Mouse (Mus musculus) kidney, embryonic 15.5 days (tissue): Measurements from ENCODE around the gene Thy1. TPM values are rescaled to one million over a fixed set of nuclear protein-coding genes. Genes with fewer than 3 reads are reported as not detected.

ENCODE experiments used
- ATAC-seq: fragments of 200-750 bp; cut with Nextera tagmentation; replicated peaks from 2 replicates; pipeline ENCODE4 v1.8.0; 2017; ENCODE audit warnings: moderate TSS enrichment; ENCODE audit not compliant: low FRiP score
- H3K27ac ChIP-seq: fragments of 300-500 bp; sonication (generic); 2 replicates; pipeline ENCODE4 v1.5.1; 2015; ENCODE audit warnings: mild to moderate bottlenecking, inconsistent platforms
- H3K27me3 ChIP-seq: fragments of 300-500 bp; sonication (generic); 2 replicates; pipeline ENCODE4 v1.6.1; 2015; ENCODE audit warnings: inconsistent platforms
- H3K36me3 ChIP-seq: fragments of 300-500 bp; sonication (generic); 2 replicates; pipeline ENCODE4 v1.6.1; 2015; ENCODE audit warnings: inconsistent platforms
- H3K4me1 ChIP-seq: fragments of 300-500 bp; sonication (generic); 2 replicates; pipeline ENCODE4 v1.6.1; 2015; ENCODE audit warnings: inconsistent platforms
- H3K4me2 ChIP-seq: fragments of 300-500 bp; sonication (generic); 2 replicates; pipeline ENCODE4 v1.6.1; 2015; ENCODE audit warnings: moderate library complexity, mild to moderate bottlenecking, inconsistent platforms
- H3K4me3 ChIP-seq: fragments of 300-500 bp; sonication (generic); replicated peaks from 2 replicates; pipeline ENCODE4 v1.5.1; 2015; ENCODE audit warnings: mild to moderate bottlenecking, inconsistent platforms
- H3K9ac ChIP-seq: fragments of 300-500 bp; sonication (generic); 2 replicates; pipeline ENCODE4 v1.6.1; 2015; ENCODE audit warnings: mild to moderate bottlenecking, inconsistent platforms
- H3K9me3 ChIP-seq: fragments of 300-500 bp; sonication (generic); replicated peaks from 2 replicates; pipeline ENCODE4 v1.6.1; 2016; ENCODE audit warnings: inconsistent platforms
- WGBS: fragments of 180-500 bp; shearing (Covaris S2); methylation state at CpG from one replicate; pipeline ENCODE4 v1.1.7; 2015; ENCODE audit warnings: mixed read lengths; 5-methylcytosine and 5-hydroxymethylcytosine counted together
- polyA plus RNA-seq: library from polyadenylated mRNA; unstranded; fragments of >200 nt; fragmentation: Nextera tagmentation; extraction: Ambion mirVana; gene quantifications from 2 replicates; pipeline ENCODE4 v1.2.1, GENCODE M21; 2015

Gene Thy1
- polyA plus RNA-seq, 1 experiment from 2014 or later, result 9.6 TPM

DNA sequence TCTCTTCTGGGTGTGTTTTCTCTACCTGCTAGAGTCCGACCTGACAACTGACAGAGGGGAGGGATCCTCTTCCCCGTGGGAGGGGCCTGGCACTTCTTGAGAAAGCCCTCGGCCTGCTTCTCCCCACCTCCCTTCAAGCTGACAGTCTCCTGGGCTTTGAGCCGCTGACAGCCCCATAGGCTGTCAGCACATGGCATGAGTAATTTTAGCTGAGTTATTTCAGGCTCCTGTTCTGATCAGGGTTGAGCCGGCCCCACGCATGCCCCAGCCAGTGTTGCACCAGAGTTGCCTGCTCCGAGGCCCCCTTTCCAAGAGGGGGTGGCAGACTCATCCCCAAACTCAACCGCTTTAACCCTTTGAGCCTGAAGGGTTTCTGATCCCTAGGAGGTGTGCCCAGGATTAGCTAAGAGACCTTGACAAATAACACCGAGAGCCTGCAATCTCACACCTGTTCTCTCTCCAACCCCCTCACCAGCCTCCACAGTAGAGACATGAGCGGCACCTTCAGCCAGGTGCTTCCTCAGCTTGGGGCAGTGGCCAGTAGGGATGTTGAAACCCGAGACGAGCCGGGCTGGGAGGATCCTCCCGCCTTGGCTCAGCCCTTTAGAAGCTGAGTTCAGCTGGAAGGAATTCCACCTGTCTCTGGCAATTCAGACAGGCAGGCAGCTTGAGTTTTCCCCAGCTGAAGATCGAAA lies 44.7 kb downstream of the Thy1 start:
- Histone ChIP-seq H3K4me3 (0 out of 2 replicates have a peak overlapping the region, but pooled peaks have one; percentile 7), H3K27ac (peak overlapping the region; percentile 54), H3K9me3 (no peaks in the 10 kb centered on the region), H3K27me3 (peaks cover 13% of the 10 kb centered on the region), H3K4me1 (peaks cover 72% of the 10 kb centered on the region), H3K4me2 (peak overlapping the region; percentile 99), H3K9ac (peak overlapping the region; percentile 0; the same call in 1 of the 2 replicates), H3K36me3 (peaks cover 24% of the 10 kb centered on the region)
- 10% methylated on average over 15 of the region's 15 CpGs for WGBS
- no peak for ATAC-seq

DNA sequence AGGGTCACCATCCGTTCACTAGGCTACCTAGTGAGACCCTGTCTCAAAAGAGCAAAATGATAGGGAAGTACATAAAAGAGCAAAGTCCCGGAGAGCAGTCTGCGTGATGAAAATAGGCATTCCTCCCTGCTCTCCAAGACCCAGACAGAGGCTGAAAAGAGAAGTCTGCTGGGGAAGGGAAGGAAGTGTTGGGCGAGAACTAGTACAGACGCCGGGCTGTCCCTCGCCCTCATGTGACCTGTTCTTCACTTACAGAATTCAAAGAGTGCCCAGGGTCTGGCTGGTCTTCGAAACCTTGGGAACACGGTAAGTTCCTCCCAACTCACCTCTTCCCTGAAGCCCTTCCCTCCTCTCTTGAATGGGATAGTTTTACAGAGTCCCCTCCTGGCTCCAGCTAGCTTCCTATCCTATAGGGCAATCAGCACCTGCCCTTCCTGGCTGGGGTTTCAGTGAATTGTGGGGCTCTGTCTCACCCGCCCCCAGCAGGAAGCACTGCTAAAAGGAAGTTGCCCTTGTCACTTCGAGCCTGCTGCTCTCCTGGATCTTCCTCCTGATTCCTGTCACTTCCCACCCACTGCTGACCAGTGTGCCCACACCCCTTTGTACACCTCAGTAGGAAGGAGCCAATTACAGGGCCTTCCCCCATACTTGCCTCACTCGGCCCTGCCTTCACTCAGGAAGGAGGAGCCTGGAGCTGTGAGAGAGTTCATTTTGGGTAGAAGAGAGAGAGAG lies 45.9 kb downstream of the Thy1 start:
- H3K4me3 ChIP-seq, result no peak overlapping the region
- H3K4me1 ChIP-seq, result peaks cover 63% of the 10 kb centered on the region
- H3K4me2 ChIP-seq, result 0 out of 2 replicates have a peak overlapping the region, but pooled peaks have one; percentile 9
- peaks cover 10% of the 10 kb centered on the region for H3K27me3 ChIP-seq
- H3K9ac ChIP-seq, result no peak overlapping the region
- H3K36me3 ChIP-seq, result peaks cover 30% of the 10 kb centered on the region
- no peak for ATAC-seq
- H3K9me3 ChIP-seq, result no peaks in the 10 kb centered on the region
- WGBS, result 53% methylated on average over 12 of the region's 12 CpGs
- no peak overlapping the region for H3K27ac ChIP-seq

DNA sequence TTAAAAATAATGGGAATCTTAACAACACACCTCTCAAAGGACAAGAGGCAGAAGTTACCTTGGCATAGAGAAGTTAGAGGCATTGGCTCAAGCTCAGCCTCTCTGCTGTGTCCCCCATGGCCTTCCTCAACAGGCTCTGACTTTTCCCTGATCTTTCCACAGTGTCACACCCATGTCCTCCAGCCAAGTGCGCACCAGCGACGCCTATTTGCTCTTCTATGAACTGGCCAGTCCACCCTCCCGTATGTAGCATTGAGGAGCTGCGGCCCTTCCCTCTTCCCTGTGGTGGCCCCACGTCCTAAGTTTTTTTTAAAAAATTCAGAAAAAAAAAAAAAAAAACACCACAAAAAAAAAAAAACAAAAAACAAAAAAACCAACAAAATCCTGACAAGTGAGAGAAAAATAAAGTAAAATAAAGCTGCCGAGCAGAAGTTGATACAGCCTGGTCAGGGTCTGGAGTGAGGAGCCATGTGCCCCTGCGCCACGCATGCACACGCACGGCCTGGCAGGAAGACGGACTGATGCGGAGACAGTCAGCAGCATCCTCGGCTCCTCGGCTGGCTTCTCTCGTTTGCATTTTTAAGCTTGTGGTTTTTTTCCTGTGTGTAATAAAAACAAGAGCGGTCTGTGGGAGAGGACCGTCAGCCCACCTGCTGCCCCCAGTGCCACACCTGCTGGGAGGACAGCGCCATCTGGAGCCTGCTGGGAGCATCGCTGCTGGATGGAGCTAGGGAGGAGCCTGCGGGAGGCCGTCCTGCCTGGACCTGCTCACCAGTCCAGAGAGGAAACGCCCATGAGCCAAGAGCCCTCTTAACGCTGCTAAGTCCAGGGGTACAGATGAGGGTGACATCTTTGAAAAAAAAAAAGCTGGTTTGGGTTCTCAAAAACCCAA lies 50.7 kb downstream of the Thy1 start:
- no peak overlapping the region for H3K27ac ChIP-seq
- H3K36me3 ChIP-seq, result peaks cover 33% of the 10 kb centered on the region
- no peaks in the 10 kb centered on the region for H3K27me3 ChIP-seq
- H3K4me1 ChIP-seq, result peaks cover 27% of the 10 kb centered on the region
- WGBS, result 32% methylated on average over 24 of the region's 24 CpGs
- ATAC-seq, result peak; percentile 69
- H3K4me2 ChIP-seq, result peak overlapping the region; percentile 24; the same call in 1 of the 2 replicates
- no peak overlapping the region for H3K9ac ChIP-seq
- no peak overlapping the region for H3K4me3 ChIP-seq
- no peaks in the 10 kb centered on the region for H3K9me3 ChIP-seq

DNA sequence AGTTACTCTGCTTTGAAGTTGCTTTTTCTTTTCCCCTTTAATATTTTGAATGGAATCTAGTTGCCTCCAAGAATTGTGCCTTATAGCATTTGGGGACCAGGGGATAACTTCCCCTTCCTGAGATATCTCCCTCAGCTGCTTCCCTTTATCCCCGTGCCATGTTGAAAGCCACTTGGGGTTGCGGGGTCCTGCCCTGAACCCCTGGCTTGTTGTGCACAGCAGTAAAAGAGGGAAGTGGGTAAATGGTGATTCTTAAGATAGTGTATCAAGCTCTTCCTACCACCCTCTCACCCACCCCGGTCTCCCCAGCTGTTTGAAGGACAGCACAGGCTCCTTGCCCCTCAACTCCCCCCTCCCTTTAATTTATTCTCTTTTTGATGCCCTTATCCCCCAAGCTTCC lies 51.6 kb downstream of the Thy1 start:
- no peaks in the 10 kb centered on the region for H3K9me3 ChIP-seq
- 84% methylated on average over 3 of the region's 3 CpGs for WGBS

DNA sequence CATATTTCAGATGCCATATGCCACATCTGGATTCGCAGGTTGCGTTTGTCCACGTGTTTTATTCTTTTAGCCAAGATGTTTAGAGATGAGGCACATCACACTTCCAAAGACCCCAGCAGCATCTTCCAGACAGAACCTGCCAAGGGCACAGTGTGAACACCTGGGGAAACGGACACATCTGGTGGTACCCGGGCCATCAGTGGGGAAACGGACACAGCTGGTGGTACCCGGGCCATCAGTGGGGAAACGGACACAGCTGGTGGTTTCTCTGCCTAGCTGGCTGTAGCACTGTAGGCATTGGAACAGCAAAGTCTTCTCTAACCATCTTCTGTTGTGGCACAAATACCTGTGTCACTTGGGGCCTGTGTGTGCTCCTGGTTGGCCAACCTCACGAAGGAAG lies 52.6 kb downstream of the Thy1 start:
- no peak overlapping the region for H3K9ac ChIP-seq

More for the DNA sequence above, 51.6 kb downstream of the Thy1 start:
- Histone ChIP-seq H3K27ac (no peak overlapping the region), H3K4me3 (no peak overlapping the region), H3K4me1 (peaks cover 18% of the 10 kb centered on the region), H3K27me3 (no peaks in the 10 kb centered on the region), H3K4me2 (no peak overlapping the region), H3K36me3 (peaks cover 33% of the 10 kb centered on the region), H3K9ac (no peak overlapping the region)
- ATAC-seq, result no peak

DNA sequence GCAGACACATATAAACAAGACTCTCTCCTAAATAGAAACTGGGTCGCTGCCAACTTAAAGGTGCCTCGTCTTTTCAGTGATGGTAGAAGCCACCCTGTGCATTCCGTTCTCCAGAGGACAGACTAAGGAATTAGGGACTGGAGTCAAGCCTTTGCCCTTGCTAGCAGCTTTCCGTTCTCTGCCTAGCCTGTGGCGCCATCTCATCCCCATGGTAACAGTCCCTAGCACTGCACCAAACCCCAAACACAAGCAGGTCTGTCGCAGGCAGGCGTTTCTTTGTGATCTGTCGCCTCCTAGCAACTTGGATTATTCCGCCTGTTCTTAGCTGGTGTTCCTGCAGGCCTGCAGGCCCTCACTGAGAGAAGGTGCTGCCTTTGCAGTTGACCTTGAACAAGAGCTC lies 53.4 kb downstream of the Thy1 start:
- peaks cover 28% of the 10 kb centered on the region for H3K36me3 ChIP-seq
- H3K27ac ChIP-seq, result 0 out of 2 replicates have a peak overlapping the region, but pooled peaks have one; percentile 14
- 47% methylated on average over 9 of the region's 9 CpGs for WGBS
- no peaks in the 10 kb centered on the region for H3K27me3 ChIP-seq
- no peak overlapping the region for H3K9ac ChIP-seq
- no peak overlapping the region for H3K4me3 ChIP-seq
- no peaks in the 10 kb centered on the region for H3K9me3 ChIP-seq
- ATAC-seq, result no peak
- H3K4me2 ChIP-seq, result no peak overlapping the region
- H3K4me1 ChIP-seq, result peaks cover 16% of the 10 kb centered on the region

More for the DNA sequence above, 52.6 kb downstream of the Thy1 start:
- Histone ChIP-seq H3K9me3 (no peaks in the 10 kb centered on the region), H3K27ac (no peak overlapping the region), H3K36me3 (peaks cover 36% of the 10 kb centered on the region), H3K4me2 (no peak overlapping the region), H3K4me1 (peaks cover 13% of the 10 kb centered on the region), H3K4me3 (no peak overlapping the region), H3K27me3 (no peaks in the 10 kb centered on the region)
- no peak for ATAC-seq
- WGBS, result 92% methylated on average over 9 of the region's 9 CpGs

Other genes with a start within 250 kb of the Thy1 start
- 31.9 and 36.8 TPM in 2 replicates for gene Usp2, start 23.6 kb downstream of the Thy1 start, polyA plus RNA-seq
- 0.13 TPM in 1 of 2 replicates, not detected in the other for gene Mfrp, start 58.3 kb downstream of the Thy1 start, polyA plus RNA-seq
- gene C1qtnf5, start 63.9 kb downstream of the Thy1 start, polyA plus RNA-seq, result 4.5 and 5.2 TPM in 2 replicates
- 0.17 and 0.21 TPM in 2 replicates for gene Gm49380, start 70.1 kb downstream of the Thy1 start, polyA plus RNA-seq
- 70.9 and 78.3 TPM in 2 replicates for gene Rnf26, start 70.1 kb downstream of the Thy1 start, polyA plus RNA-seq
- gene Mcam, start 91.1 kb downstream of the Thy1 start, polyA plus RNA-seq, result 44.2 and 47.0 TPM in 2 replicates
- 18.6 and 22.9 TPM in 2 replicates for gene Cbl, start 190.7 kb downstream of the Thy1 start, polyA plus RNA-seq
- gene Ccdc153, start 197.3 kb downstream of the Thy1 start, polyA plus RNA-seq, result not detected in 2 replicates
- 7.8 and 8.5 TPM in 2 replicates for gene Pdzd3, start 208.1 kb downstream of the Thy1 start, polyA plus RNA-seq
- gene Nlrx1, start 225.2 kb downstream of the Thy1 start, polyA plus RNA-seq, result 6.5 and 7.9 TPM in 2 replicates
- 2.5 and 3.4 TPM in 2 replicates for gene Abcg4, start 245.2 kb downstream of the Thy1 start, polyA plus RNA-seq